Mouse (Mus musculus): ENCODE results near the gene Fancd2os. TPM values are rescaled to one million over a fixed set of nuclear protein-coding genes. Genes with fewer than 3 reads are reported as not detected.

Gene Fancd2os
- polyA plus RNA-seq, 1 experiment from 2014 or later = 0.19 TPM

DNA sequence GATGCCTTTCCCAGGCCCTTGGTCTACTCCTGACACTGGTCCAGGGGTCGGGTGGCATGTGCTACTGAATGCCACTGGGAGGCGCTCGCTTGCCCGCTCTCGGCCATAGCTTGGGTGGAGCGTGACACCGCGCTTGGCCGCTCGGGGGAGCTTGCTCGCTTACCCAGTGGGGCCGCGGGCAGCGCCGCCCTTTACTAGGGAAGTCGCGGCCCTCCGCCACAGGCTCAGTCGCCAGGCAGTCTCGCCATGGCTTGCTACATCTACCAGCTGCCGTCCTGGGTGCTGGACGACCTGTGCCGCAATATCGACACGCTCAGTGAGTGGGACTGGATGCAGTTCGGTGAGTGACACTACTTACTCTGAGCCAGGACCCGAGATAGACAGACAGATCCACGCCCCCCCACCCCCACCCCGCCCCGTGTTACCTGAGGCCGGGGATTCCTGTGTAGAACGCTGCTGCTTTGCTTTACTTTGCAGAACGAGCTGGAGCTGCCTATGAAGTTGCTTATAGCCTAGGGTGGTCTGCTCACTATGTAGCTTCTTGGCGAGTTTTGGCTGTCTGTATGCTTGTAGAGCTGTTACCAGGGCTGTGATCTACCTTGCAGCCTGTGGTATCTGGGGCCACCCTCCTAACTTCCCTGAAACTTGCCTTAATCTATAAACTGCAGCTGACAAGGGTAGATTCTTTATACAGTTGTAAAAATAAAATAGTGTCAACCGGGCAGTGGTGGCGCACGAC lies 38.0 kb upstream of the Fancd2os start, which contains the start of gene Irak2:
Gene Irak2, plus strand, starts transcription at position 166 of the 739 bp plus-strand sequence.
- Histone ChIP-seq H3K9ac (ENCODE audit: low read length) (peak within 1 kb of the TSS; percentile 61), H3K9me3 (ENCODE audit: control insufficient read depth, low read length) (no peaks in the 10 kb centered on the region), H3K4me1 (ENCODE audit: control insufficient read depth, insufficient read depth, low read length) (no peaks in the 10 kb centered on the region), H3K27ac (replicated peaks; ENCODE audit: low read depth, low read length) (no peak within 1 kb of the TSS), H3K36me3 (ENCODE audit: control insufficient read depth, insufficient read depth, low read length) (no peaks in the 10 kb centered on the region), H3K27me3 (ENCODE audit: control insufficient read depth, insufficient read depth, low read length) (no peaks in the 10 kb centered on the region), H3K4me2 (ENCODE audit: low read depth, severe bottlenecking) (peak within 1 kb of the TSS; percentile 54), H3K4me3 (ENCODE audit: low read depth, low read length) (peak within 1 kb of the TSS; percentile 42)
- DNase-seq (ENCODE audit: low spot score) (peak; percentile 96), ATAC-seq (ENCODE audit: insufficient number of reproducible peaks, low FRiP score, low TSS enrichment, low read depth) (peak; percentile 92)
- 8% methylated on average over 37 of the region's 37 CpGs for WGBS

DNA sequence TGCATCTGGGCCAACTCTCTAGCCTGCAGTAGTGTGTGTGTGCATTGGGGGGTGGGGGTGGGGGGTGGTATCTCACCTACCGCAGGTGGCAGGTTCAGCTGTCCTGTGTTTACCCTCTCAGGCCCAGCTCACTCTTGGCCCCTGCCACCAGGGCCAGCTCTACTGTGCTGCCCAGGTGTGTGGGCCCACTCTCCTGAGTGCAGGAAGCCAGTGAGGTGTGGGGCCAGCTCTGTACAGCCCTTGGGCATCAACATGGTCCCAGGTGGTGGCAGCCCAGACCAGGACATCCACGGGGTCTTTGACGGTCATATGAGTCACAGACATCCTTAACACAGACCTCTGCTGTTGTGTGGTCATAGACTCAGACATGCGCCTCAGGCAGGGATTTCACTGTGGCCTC lies 32.3 kb upstream of the Fancd2os start:
- H3K27ac ChIP-seq (replicated peaks; ENCODE audit: low read depth, low read length) = no peak overlapping the region
- H3K36me3 ChIP-seq (ENCODE audit: control insufficient read depth, insufficient read depth, low read length) = peaks cover 7% of the 10 kb centered on the region
- no peak overlapping the region for H3K4me3 ChIP-seq (ENCODE audit: low read depth, low read length)
- DNase-seq (ENCODE audit: low spot score) (no peak), ATAC-seq (ENCODE audit: insufficient number of reproducible peaks, low FRiP score, low TSS enrichment, low read depth) (no peak)
- WGBS = 97% methylated on average over 4 of the region's 4 CpGs
- H3K9ac ChIP-seq (ENCODE audit: low read length) = no peak overlapping the region
- no peaks in the 10 kb centered on the region for H3K4me1 ChIP-seq (ENCODE audit: control insufficient read depth, insufficient read depth, low read length)
- H3K9me3 ChIP-seq (ENCODE audit: control insufficient read depth, low read length) = no peaks in the 10 kb centered on the region
- no peaks in the 10 kb centered on the region for H3K27me3 ChIP-seq (ENCODE audit: control insufficient read depth, insufficient read depth, low read length)
- no peak overlapping the region for H3K4me2 ChIP-seq (ENCODE audit: low read depth, severe bottlenecking)

DNA sequence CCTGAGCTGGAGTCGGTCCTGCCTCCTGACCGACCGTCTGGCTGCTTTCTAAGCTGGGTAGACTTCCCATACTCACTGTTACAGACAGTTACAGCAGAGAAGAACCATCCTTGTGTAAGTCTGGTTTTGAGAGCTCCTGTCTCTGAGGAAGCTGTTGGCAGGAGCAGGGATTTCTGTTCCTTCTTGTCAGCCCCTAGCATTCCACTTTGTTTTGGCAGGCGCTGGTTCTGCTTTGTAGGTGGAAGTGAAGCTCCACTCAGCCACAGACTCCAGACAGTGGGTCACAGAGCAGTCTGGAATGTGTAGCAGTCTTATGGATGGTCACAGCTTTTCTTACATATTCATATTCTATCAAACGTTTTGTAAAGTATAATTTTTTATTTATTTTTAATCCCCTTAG lies 29.8 kb upstream of the Fancd2os start:
- Histone ChIP-seq H3K27ac (replicated peaks; ENCODE audit: low read depth, low read length) (no peak overlapping the region), H3K4me3 (ENCODE audit: low read depth, low read length) (no peak overlapping the region), H3K9ac (ENCODE audit: low read length) (no peak overlapping the region), H3K4me2 (ENCODE audit: low read depth, severe bottlenecking) (no peak overlapping the region), H3K9me3 (ENCODE audit: control insufficient read depth, low read length) (no peaks in the 10 kb centered on the region), H3K27me3 (ENCODE audit: control insufficient read depth, insufficient read depth, low read length) (no peaks in the 10 kb centered on the region), H3K36me3 (ENCODE audit: control insufficient read depth, insufficient read depth, low read length) (peaks cover 7% of the 10 kb centered on the region), H3K4me1 (ENCODE audit: control insufficient read depth, insufficient read depth, low read length) (no peaks in the 10 kb centered on the region; the same call in 1 of the 2 replicates)
- WGBS = 89% methylated on average over 5 of the region's 5 CpGs
- no peak for DNase-seq (ENCODE audit: low spot score)
- no peak for ATAC-seq (ENCODE audit: insufficient number of reproducible peaks, low FRiP score, low TSS enrichment, low read depth)

DNA sequence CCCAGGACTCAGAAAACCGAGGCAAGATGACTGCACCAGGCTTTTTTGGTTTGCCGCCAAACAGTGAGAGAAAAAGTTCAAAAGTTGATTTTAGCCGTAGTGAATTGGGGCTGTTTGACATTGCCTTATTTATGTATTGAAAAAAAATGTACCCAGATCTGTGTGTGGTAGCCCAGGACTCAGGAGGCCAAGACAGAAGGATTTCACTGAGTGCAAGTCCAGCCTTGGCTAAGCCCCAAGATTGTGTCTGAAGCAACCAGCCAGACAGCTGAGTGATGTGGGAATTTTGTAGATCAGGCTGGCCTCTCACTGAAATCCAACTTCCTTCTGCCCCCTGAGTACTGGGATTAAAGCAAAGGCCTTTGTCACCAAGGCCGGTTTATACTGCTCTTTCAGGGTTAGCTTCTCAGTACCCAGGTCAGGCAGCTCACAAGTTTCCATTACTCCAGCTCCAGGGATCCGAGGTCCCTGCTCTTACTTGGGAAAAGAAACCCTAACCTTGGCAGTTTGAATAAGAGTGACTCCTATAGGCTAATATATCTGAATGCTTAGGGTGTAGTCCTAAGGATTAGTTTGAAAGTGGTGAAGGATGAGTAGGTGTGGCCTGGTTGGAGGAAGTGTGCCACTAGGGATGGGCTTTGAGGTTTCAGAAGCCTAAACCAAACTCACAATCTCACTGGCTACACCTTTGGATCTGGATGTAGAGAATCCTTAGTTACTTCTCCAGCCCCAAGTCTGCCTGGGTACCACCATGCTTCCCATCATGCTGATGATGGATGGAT lies 24.7 kb upstream of the Fancd2os start:
- H3K27ac ChIP-seq (replicated peaks; ENCODE audit: low read depth, low read length) = no peak overlapping the region
- DNase-seq (ENCODE audit: low spot score) (no peak), ATAC-seq (ENCODE audit: insufficient number of reproducible peaks, low FRiP score, low TSS enrichment, low read depth) (no peak)

DNA sequence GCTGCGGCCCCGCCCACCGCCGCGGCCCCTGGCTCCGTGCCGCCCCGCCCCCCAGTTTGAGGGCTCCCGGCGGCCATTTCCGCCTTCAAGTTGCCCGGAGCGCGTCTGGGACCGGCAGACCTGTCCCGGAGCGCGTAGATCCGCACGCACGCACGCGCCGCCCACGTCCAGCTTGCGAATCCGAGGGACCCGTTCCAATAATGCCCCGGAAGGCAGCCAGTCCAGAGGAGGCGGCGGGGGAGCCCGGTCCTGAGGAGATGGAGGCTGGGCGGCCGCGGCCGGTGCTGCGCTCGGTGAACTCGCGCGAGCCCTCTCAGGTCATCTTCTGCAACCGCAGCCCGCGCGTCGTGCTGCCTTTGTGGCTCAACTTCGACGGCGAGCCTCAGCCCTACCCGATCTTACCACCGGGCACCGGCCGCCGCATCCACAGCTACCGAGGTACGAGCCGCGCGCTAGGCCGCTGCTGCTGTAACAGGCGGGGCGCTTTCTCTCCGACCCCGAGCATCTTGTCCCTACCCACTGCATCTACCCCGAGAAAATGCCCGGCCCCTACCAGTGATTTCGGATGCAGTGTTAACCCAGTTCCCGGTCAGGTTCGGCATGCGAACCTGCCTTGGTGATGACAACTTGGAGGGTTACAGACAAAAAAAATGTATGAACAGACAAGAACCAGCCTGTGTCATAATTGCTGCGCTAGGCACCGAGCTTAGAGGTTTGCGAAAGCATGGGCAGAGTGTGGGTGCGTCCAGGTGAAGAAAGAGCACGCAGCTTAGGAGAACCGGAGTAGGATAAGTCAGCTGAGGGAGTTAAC lies 23.6 kb upstream of the Fancd2os start, which contains the start of gene Vhl:
Gene Vhl, plus strand, starts transcription at position 19 of the 811 bp plus-strand sequence.
- peaks cover 5% of the 10 kb centered on the region for H3K36me3 ChIP-seq (ENCODE audit: control insufficient read depth, insufficient read depth, low read length)

More for the DNA sequence above, 24.7 kb upstream of the Fancd2os start:
- no peaks in the 10 kb centered on the region for H3K27me3 ChIP-seq (ENCODE audit: control insufficient read depth, insufficient read depth, low read length)
- no peaks in the 10 kb centered on the region for H3K9me3 ChIP-seq (ENCODE audit: control insufficient read depth, low read length)
- peak overlapping the region; percentile 76 for H3K4me2 ChIP-seq (ENCODE audit: low read depth, severe bottlenecking)
- H3K4me1 ChIP-seq (ENCODE audit: control insufficient read depth, insufficient read depth, low read length) = peaks cover 7% of the 10 kb centered on the region; the same call in 1 of the 2 replicates
- peak overlapping the region; percentile 92 for H3K9ac ChIP-seq (ENCODE audit: low read length)
- H3K4me3 ChIP-seq (ENCODE audit: low read depth, low read length) = peak overlapping the region; percentile 64
- WGBS = 63% methylated on average over 5 of the region's 5 CpGs
- H3K36me3 ChIP-seq (ENCODE audit: control insufficient read depth, insufficient read depth, low read length) = peaks cover 5% of the 10 kb centered on the region

DNA sequence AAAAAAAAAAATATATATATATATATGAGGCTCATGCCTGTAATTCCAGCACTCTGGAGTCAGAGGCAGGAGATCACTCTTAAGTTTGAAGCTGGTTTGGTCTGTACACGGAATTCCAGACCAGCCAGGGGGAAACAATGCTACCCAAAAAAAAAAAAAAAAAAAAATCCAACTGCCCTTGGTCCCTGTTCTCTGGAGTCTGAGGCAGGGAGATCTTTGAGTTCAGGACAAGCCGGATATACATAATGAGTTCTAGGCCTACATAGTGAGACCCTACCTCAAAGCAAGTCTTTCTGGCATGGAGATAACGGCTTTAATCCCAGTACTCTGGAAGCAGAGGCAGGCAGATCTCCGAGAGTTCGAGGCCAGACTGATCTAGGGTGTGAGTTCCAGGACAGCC lies 22.9 kb upstream of the Fancd2os start:
- 77% methylated on average over 5 of the region's 5 CpGs for WGBS
- H3K9ac ChIP-seq (ENCODE audit: low read length) = no peak overlapping the region

More for the DNA sequence above, 23.6 kb upstream of the Fancd2os start, which contains the start of gene Vhl:
- peak within 1 kb of the TSS; percentile 76 for H3K4me2 ChIP-seq (ENCODE audit: low read depth, severe bottlenecking)
- peak within 1 kb of the TSS; percentile 64 for H3K4me3 ChIP-seq (ENCODE audit: low read depth, low read length)
- under 1% methylated on average over 70 of the region's 76 CpGs for WGBS
- H3K9ac ChIP-seq (ENCODE audit: low read length) = peak within 1 kb of the TSS; percentile 92
- DNase-seq (ENCODE audit: low spot score) = peak; percentile 89
- H3K4me1 ChIP-seq (ENCODE audit: control insufficient read depth, insufficient read depth, low read length) = peaks cover 7% of the 10 kb centered on the region; the same call in 1 of the 2 replicates
- H3K9me3 ChIP-seq (ENCODE audit: control insufficient read depth, low read length) = no peaks in the 10 kb centered on the region
- peak; percentile 86 for ATAC-seq (ENCODE audit: insufficient number of reproducible peaks, low FRiP score, low TSS enrichment, low read depth)
- no peaks in the 10 kb centered on the region for H3K27me3 ChIP-seq (ENCODE audit: control insufficient read depth, insufficient read depth, low read length)
- peak within 1 kb of the TSS; percentile 72 for H3K27ac ChIP-seq (replicated peaks; ENCODE audit: low read depth, low read length)

DNA sequence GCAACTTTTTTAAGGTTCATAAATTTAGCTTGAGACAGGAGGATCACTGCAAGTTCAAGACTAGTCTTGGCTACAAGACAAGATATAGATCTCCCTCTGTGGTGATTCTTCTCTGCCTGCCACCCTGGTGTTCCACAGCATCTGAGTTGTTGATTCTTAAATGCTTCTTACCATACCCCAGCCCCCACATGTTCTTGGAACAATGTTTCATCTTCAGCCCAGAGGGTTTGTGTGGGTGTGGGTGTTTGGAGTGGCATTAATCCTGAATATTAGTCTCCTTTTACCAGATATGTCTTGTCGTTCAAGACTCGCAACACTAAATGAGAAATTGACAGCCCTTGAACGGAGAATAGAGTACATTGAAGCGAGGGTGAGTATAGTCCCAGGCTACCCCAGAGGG lies 15.0 kb upstream of the Fancd2os start:
- Histone ChIP-seq H3K27me3 (ENCODE audit: control insufficient read depth, insufficient read depth, low read length) (no peaks in the 10 kb centered on the region), H3K27ac (replicated peaks; ENCODE audit: low read depth, low read length) (no peak overlapping the region), H3K4me2 (ENCODE audit: low read depth, severe bottlenecking) (no peak overlapping the region), H3K36me3 (ENCODE audit: control insufficient read depth, insufficient read depth, low read length) (peaks cover 21% of the 10 kb centered on the region; the same call in 1 of the 2 replicates), H3K4me3 (ENCODE audit: low read depth, low read length) (no peak overlapping the region), H3K4me1 (ENCODE audit: control insufficient read depth, insufficient read depth, low read length) (no peaks in the 10 kb centered on the region), H3K9me3 (ENCODE audit: control insufficient read depth, low read length) (no peaks in the 10 kb centered on the region), H3K9ac (ENCODE audit: low read length) (no peak overlapping the region)
- no peak for ATAC-seq (ENCODE audit: insufficient number of reproducible peaks, low FRiP score, low TSS enrichment, low read depth)
- DNase-seq (ENCODE audit: low spot score) = no peak
- WGBS = 97% methylated on average over 4 of the region's 4 CpGs

More for the DNA sequence above, 22.9 kb upstream of the Fancd2os start:
- peak; percentile 7; the same call in 1 of the 2 replicates for ATAC-seq (ENCODE audit: insufficient number of reproducible peaks, low FRiP score, low TSS enrichment, low read depth)
- no peaks in the 10 kb centered on the region for H3K27me3 ChIP-seq (ENCODE audit: control insufficient read depth, insufficient read depth, low read length)
- peak overlapping the region; percentile 76; the same call in 1 of the 2 replicates for H3K4me2 ChIP-seq (ENCODE audit: low read depth, severe bottlenecking)
- peaks cover 4% of the 10 kb centered on the region for H3K36me3 ChIP-seq (ENCODE audit: control insufficient read depth, insufficient read depth, low read length)
- H3K4me1 ChIP-seq (ENCODE audit: control insufficient read depth, insufficient read depth, low read length) = peaks cover 7% of the 10 kb centered on the region; the same call in 1 of the 2 replicates
- DNase-seq (ENCODE audit: low spot score) = no peak
- H3K9me3 ChIP-seq (ENCODE audit: control insufficient read depth, low read length) = no peaks in the 10 kb centered on the region
- H3K27ac ChIP-seq (replicated peaks; ENCODE audit: low read depth, low read length) = peak overlapping the region; percentile 72; the same call in 1 of the 2 replicates
- H3K4me3 ChIP-seq (ENCODE audit: low read depth, low read length) = peak overlapping the region; percentile 64

All from limb, embryonic 11.5 days (tissue).